Mouse (Mus musculus): ENCODE data around the gene Smad9. TPM values are rescaled to one million over a fixed set of nuclear protein-coding genes. Genes with fewer than 3 reads are reported as not detected.

Smad9 gene
- total RNA-seq, 2 experiments from 2014 or later = not detected

- ATAC-seq (replicated peaks; ENCODE audit: low FRiP score, low TSS enrichment, poor library complexity, severe bottlenecking) = peak; percentile 93
These were observed 41.8 kb downstream of the Smad9 start for GRCm38 (mm10) chr3:54797211-54797610.

GRCm38 (mm10) chr3:54803713-54804112, 48.3 kb downstream of the Smad9 start:
- ATAC-seq (replicated peaks; ENCODE audit: low FRiP score, low TSS enrichment, poor library complexity, severe bottlenecking) = no peak

- peak; percentile 42 for ATAC-seq (replicated peaks; ENCODE audit: low FRiP score, low TSS enrichment, poor library complexity, severe bottlenecking)
These were observed 51.8 kb downstream of the Smad9 start for GRCm38 (mm10) chr3:54807061-54807661.

GRCm38 (mm10) chr3:54807666-54808217, 52.4 kb downstream of the Smad9 start, which contains the start of gene Rfxap:
Rfxap (minus strand) TSS chr3:54807791.
- ATAC-seq (replicated peaks; ENCODE audit: low FRiP score, low TSS enrichment, poor library complexity, severe bottlenecking) = peak; percentile 88

GRCm38 (mm10) chr3:54809111-54809510, 53.7 kb downstream of the Smad9 start:
- peak; percentile 41; the same call in 1 of the 2 replicates for ATAC-seq (replicated peaks; ENCODE audit: low FRiP score, low TSS enrichment, poor library complexity, severe bottlenecking)

- ATAC-seq (replicated peaks; ENCODE audit: low FRiP score, low TSS enrichment, poor library complexity, severe bottlenecking) = no peak
These were observed 56.2 kb downstream of the Smad9 start for GRCm38 (mm10) chr3:54811616-54812015.

GRCm38 (mm10) chr3:54813418-54813988, 58.1 kb downstream of the Smad9 start:
- ATAC-seq (replicated peaks; ENCODE audit: low FRiP score, low TSS enrichment, poor library complexity, severe bottlenecking) = no peak

- ATAC-seq (replicated peaks; ENCODE audit: low FRiP score, low TSS enrichment, poor library complexity, severe bottlenecking) = no peak
These were observed 59.2 kb downstream of the Smad9 start for GRCm38 (mm10) chr3:54814622-54815021.

GRCm38 (mm10) chr3:54815292-54815691, 59.9 kb downstream of the Smad9 start:
- peak; percentile 81 for ATAC-seq (replicated peaks; ENCODE audit: low FRiP score, low TSS enrichment, poor library complexity, severe bottlenecking)

GRCm38 (mm10) chr3:54822526-54822925, 67.1 kb downstream of the Smad9 start:
- ATAC-seq (replicated peaks; ENCODE audit: low FRiP score, low TSS enrichment, poor library complexity, severe bottlenecking) = no peak

- no peak for ATAC-seq (replicated peaks; ENCODE audit: low FRiP score, low TSS enrichment, poor library complexity, severe bottlenecking)
These were observed 77.1 kb downstream of the Smad9 start for GRCm38 (mm10) chr3:54832491-54832890.

- ATAC-seq (replicated peaks; ENCODE audit: low FRiP score, low TSS enrichment, poor library complexity, severe bottlenecking) = no peak
These were observed 80.0 kb downstream of the Smad9 start for GRCm38 (mm10) chr3:54835421-54835820.

Other genes starting within 250 kb of the Smad9 start
- gene Supt20, start 62.8 kb upstream of the Smad9 start, total RNA-seq (2014; fragmentation: Nextera tagmentation) = 107 and 111 TPM in 2 replicates
- gene Supt20, start 62.8 kb upstream of the Smad9 start, total RNA-seq (2017) = 53.4 and 83.3 TPM in 2 replicates
- gene Gm21958, start 41.2 kb upstream of the Smad9 start, total RNA-seq (2014; fragmentation: Nextera tagmentation) = not detected in 2 replicates
- not detected in 2 replicates for gene Gm21958, start 41.2 kb upstream of the Smad9 start, total RNA-seq (2017)
- 185 and 256 TPM in 2 replicates for gene Exosc8, start 20.2 kb upstream of the Smad9 start, total RNA-seq (2014; fragmentation: Nextera tagmentation)
- 247 and 289 TPM in 2 replicates for gene Exosc8, start 20.2 kb upstream of the Smad9 start, total RNA-seq (2017)
- 27.8 and 29.6 TPM in 2 replicates for gene Alg5, start 20.0 kb upstream of the Smad9 start, total RNA-seq (2014; fragmentation: Nextera tagmentation)
- gene Alg5, start 20.0 kb upstream of the Smad9 start, total RNA-seq (2017) = 37.9 and 46.2 TPM in 2 replicates
- gene Rfxap, start 52.2 kb downstream of the Smad9 start, total RNA-seq (2014; fragmentation: Nextera tagmentation) = 25.2 and 26.5 TPM in 2 replicates
- 76.2 and 107 TPM in 2 replicates for gene Rfxap, start 52.2 kb downstream of the Smad9 start, total RNA-seq (2017)
- gene Sertm1, start 160.3 kb downstream of the Smad9 start, total RNA-seq (2014; fragmentation: Nextera tagmentation) = not detected in 2 replicates
- not detected in 2 replicates for gene Sertm1, start 160.3 kb downstream of the Smad9 start, total RNA-seq (2017)

Measured in megakaryocyte-erythroid progenitor cell, adult 5-6 weeks (primary cell).